Mouse (Mus musculus) E14TG2a.4 (cell line): ENCODE results near the gene Syngap1.

ENCODE experiments used
- CTCF ChIP-seq: conservative IDR thresholded peaks from 2 replicates; pipeline ENCODE4 v1.5.1; 2014; ENCODE audit warnings: low read length
- NANOG ChIP-seq: IDR thresholded peaks from 2 replicates; pipeline ENCODE4 v1.6.1; 2014; ENCODE audit warnings: borderline replicate concordance, low read length, mixed read lengths
- POU5F1 ChIP-seq: IDR thresholded peaks from 2 replicates; pipeline ENCODE4 v1.6.1; 2014; ENCODE audit warnings: low read length, borderline replicate concordance

DNA sequence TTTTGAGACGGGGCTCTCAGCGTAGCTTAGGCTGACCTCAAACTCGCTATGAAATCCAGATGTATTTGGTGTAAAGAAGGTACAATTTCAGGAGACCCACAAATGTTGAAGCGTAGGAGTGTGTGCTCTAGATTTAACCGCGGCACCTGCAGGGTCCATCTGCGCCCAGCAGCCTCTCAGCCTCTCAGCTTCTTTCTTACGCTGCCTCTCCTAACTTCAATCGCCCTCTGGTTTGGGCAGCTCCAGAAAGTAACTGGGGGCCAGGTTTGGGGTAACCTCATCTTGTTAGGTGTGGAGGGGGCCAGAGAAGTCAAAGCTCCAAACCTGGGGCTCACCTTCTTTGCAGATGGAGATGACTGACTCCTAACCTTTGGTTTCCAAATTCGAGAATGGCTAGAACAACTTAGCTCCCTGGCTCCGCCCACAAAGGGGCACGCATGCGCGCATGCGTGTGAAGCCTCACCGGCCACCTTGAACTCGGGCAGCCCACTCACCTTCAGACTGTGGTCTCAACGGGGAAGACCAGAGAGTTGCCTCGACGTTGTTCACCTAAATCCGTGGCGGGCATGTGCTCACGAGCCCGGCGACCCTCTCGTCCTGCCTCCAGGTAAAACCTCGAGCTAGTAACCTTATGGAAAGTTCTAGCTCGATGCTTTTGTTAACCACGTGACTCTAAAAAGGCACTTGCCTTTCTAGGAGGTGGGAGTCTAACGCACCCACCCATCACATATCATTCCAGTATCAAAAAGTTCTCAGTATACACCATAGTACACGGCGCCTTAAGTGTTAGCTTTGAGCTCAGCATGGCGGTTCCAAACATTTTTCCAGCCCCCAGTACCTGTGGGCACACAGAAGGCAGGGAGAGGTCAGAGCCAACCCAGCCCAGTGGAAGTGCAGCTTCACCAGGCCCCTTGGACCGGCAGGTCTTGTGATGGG, 76.8 kb downstream of the Syngap1 start:
- TF ChIP-seq CTCF (no peak), POU5F1 (no peak), NANOG (no peak)
